Mouse (Mus musculus) liver, embryonic 11.5 days (tissue): ENCODE results near the gene Serpinf1. TPM values are rescaled to one million over a fixed set of nuclear protein-coding genes. Genes with fewer than 3 reads are reported as not detected.

Source experiments
- ATAC-seq: fragments of 200-750 bp; cut with Nextera tagmentation; replicated peaks from 2 replicates; pipeline ENCODE4 v1.8.0; 2017; ENCODE audit warnings: moderate number of reproducible peaks, mild to moderate bottlenecking, moderate TSS enrichment, moderate library complexity; ENCODE audit not compliant: low FRiP score
- DNase-seq: peaks from one replicate; pipeline ENCODE4 v3.0.0-alpha.2; 2017; ENCODE audit warnings: low spot score
- H3K27ac ChIP-seq: fragments of 300-500 bp; sonication (generic); 2 replicates; pipeline ENCODE4 v1.5.1; 2014; ENCODE audit warnings: mild to moderate bottlenecking, low read depth, low read length, control low read depth
- H3K27me3 ChIP-seq: fragments of 300-500 bp; sonication (generic); replicated peaks from 2 replicates; pipeline ENCODE4 v1.6.1; 2014; ENCODE audit warnings: low read length, mixed read lengths; ENCODE audit not compliant: control insufficient read depth, insufficient read depth
- H3K36me3 ChIP-seq: fragments of 300-500 bp; sonication (generic); 2 replicates; pipeline ENCODE4 v1.6.1; 2014; ENCODE audit warnings: mild to moderate bottlenecking, low read length, moderate library complexity, mixed read lengths; ENCODE audit not compliant: control insufficient read depth, insufficient read depth
- H3K4me1 ChIP-seq: fragments of 300-500 bp; sonication (generic); replicated peaks from 2 replicates; pipeline ENCODE4 v1.6.1; 2014; ENCODE audit warnings: low read length, mixed read lengths; ENCODE audit not compliant: control insufficient read depth, insufficient read depth
- H3K4me2 ChIP-seq: fragments of 300-500 bp; sonication (generic); 2 replicates; pipeline ENCODE4 v1.6.1; 2014; ENCODE audit warnings: mild to moderate bottlenecking, control low read depth, moderate library complexity
- H3K4me3 ChIP-seq: fragments of 300-500 bp; sonication (generic); 2 replicates; pipeline ENCODE4 v1.5.1; 2014; ENCODE audit warnings: low read depth, low read length, control low read depth
- H3K9ac ChIP-seq: fragments of 300-500 bp; sonication (generic); 2 replicates; pipeline ENCODE4 v1.6.1; 2014; ENCODE audit warnings: low read depth, low read length, control low read depth
- H3K9me3 ChIP-seq: fragments of 300-500 bp; sonication (generic); 2 replicates; pipeline ENCODE4 v1.6.1; 2016; ENCODE audit warnings: low read length, inconsistent platforms, mixed read lengths; ENCODE audit not compliant: control insufficient read depth
- WGBS: fragments of 180-500 bp; shearing (Covaris S2); extraction: QIAGEN DNeasy Blood & Tissue Kit; methylation state at CpG from one replicate; pipeline ENCODE4 v1.1.7; 2014; 5-methylcytosine and 5-hydroxymethylcytosine counted together
- polyA plus RNA-seq: library from polyadenylated mRNA; unstranded; fragments of >200 nt; fragmentation: Nextera tagmentation; extraction: Ambion mirVana; gene quantifications from 2 replicates; pipeline ENCODE4 v1.2.1, GENCODE M21; 2014

Gene Serpinf1
- polyA plus RNA-seq, 1 experiment from 2014 or later = 217 TPM

DNA sequence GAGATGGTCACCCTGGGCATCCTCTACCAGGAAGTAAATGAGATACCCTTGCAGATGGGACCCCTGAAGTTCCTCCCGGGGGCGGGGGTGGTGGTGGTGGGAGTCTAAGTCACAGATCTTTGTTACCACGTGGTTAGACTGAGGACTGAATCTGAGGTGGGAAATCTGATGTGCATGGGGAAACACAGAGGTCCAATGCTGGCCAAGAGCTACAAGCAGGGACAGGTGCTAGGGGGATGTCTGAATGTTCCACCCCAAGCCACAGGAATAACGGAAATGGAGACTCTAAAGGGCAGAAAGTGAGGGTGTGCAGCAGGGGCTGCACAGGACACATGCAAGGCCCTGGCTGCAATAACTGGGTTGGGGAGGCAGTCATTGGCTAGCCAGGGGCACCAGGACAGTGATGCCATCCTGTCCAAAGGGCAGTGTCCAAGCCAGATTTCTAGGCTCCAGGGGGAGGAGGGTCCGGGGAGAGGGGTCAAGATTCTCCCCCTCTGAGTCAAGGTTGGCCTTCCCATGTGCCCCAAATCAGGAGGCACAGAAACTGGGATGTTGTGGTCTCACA, 1.6 kb downstream of the Serpinf1 start:
- Histone ChIP-seq H3K9me3 (no peaks in the 10 kb centered on the region), H3K27ac (peak overlapping the region; percentile 22; the same call in 1 of the 2 replicates), H3K9ac (peak overlapping the region; percentile 49; the same call in 1 of the 2 replicates), H3K27me3 (no peaks in the 10 kb centered on the region), H3K36me3 (no peaks in the 10 kb centered on the region), H3K4me3 (peak overlapping the region; percentile 51), H3K4me1 (peaks cover 7% of the 10 kb centered on the region), H3K4me2 (peak overlapping the region; percentile 64)
- ATAC-seq (no peak), DNase-seq (no peak)
- 55% methylated on average over 5 of the region's 5 CpGs for WGBS

DNA sequence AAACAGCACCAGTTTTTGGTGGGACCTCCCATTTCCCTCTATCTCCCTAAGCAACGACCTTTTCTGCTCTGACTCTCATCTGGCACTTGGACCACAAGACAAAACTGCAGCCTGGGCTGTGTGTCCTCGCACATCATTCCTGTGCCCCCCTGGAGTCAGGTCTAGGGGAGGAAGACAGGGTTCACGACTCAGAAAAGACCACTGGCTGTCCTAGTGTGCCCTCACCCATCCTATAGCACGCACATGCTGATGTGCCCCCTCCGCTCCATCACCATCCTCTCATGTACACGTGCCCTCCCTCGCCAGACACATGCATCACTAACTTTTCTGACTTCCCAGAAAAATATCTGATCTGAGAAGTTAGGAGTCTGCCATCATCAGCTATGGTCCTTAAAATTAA, 2.5 kb downstream of the Serpinf1 start:
- Histone ChIP-seq H3K9me3 (no peaks in the 10 kb centered on the region), H3K27ac (no peak overlapping the region), H3K4me1 (peaks cover 7% of the 10 kb centered on the region), H3K4me3 (no peak overlapping the region), H3K4me2 (no peak overlapping the region), H3K36me3 (no peaks in the 10 kb centered on the region), H3K9ac (no peak overlapping the region), H3K27me3 (no peaks in the 10 kb centered on the region)
- ATAC-seq (no peak), DNase-seq (no peak)
- 75% methylated on average over 7 of the region's 7 CpGs for WGBS

DNA sequence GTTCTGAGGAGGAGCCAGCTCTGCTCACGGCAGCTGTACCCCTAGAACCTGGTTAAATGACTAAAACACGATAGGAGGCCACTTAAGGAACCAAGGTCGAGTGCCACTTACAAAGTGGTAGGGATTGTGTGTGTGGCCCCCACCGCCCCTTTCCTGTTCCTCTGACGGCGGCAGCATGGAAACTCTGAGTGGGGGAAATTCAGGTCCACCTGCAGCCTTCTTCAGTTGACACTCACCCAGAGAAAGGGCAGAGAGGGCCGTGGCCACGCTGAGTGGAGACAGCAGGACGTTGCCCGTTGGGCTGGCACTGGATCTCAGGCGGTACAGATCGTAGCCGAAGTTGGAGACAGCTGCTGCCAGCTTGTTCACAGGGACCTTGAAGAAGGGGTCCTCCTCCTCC, 6.5 kb downstream of the Serpinf1 start:
- 83% methylated on average over 13 of the region's 13 CpGs for WGBS
- no peak for ATAC-seq
- DNase-seq = no peak

DNA sequence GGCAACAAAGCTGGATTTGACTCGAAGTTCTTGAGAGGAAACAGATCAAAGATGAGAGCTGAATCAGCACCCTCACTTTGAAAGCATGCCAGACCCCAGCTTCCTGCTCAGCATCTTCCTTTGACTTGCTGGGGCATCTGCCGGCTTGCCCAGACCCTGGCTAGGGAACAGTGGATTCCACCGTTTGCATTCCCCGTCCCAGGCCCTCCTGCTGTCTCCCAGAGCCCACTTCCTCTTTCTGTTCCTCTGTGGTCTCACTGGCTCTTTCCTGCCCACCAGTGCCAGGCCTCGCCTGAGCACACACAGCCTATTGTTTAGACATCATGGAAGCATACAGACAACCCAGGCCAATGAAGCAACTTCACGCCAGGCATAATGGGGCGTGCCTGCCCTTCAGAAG, 7.4 kb downstream of the Serpinf1 start:
- no peaks in the 10 kb centered on the region for H3K27me3 ChIP-seq
- H3K4me2 ChIP-seq = no peak overlapping the region
- H3K27ac ChIP-seq = no peak overlapping the region
- H3K36me3 ChIP-seq = no peaks in the 10 kb centered on the region
- ATAC-seq = no peak
- H3K4me3 ChIP-seq = no peak overlapping the region
- H3K4me1 ChIP-seq = no peaks in the 10 kb centered on the region
- H3K9me3 ChIP-seq = no peaks in the 10 kb centered on the region
- no peak for DNase-seq
- WGBS = 38% methylated on average over 7 of the region's 7 CpGs
- no peak overlapping the region for H3K9ac ChIP-seq

More for the DNA sequence above, 6.5 kb downstream of the Serpinf1 start:
- no peak overlapping the region for H3K9ac ChIP-seq
- no peak overlapping the region for H3K27ac ChIP-seq
- H3K4me2 ChIP-seq = no peak overlapping the region
- H3K9me3 ChIP-seq = no peaks in the 10 kb centered on the region
- H3K4me3 ChIP-seq = no peak overlapping the region
- no peaks in the 10 kb centered on the region for H3K36me3 ChIP-seq
- H3K27me3 ChIP-seq = no peaks in the 10 kb centered on the region
- H3K4me1 ChIP-seq = peaks cover 1% of the 10 kb centered on the region; the same call in 1 of the 2 replicates

DNA sequence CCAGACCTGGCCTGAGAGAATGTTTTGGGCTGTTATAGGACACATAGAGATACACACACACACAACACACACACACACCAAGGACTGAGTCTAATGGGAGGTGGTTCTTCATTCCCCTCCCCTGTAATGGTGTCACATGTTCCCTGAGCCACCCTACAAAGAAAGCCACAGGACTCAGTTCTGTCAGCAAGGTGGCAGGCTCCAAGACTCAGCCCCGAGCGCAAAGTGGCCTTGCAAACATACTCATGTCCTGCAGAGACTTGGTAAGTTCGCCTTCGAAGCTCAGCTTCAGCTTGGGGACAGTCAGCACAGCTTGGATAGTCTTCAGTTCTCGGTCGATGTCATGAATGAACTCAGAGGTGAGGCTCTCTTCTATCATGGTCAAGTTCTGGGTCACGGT, 11.9 kb downstream of the Serpinf1 start:
- Histone ChIP-seq H3K4me1 (no peaks in the 10 kb centered on the region; the same call in 1 of the 2 replicates), H3K4me2 (no peak overlapping the region), H3K9me3 (no peaks in the 10 kb centered on the region), H3K9ac (no peak overlapping the region), H3K27ac (no peak overlapping the region), H3K36me3 (no peaks in the 10 kb centered on the region), H3K27me3 (no peaks in the 10 kb centered on the region), H3K4me3 (no peak overlapping the region)
- ATAC-seq (no peak), DNase-seq (peak; percentile 20)
- 77% methylated on average over 7 of the region's 7 CpGs for WGBS

DNA sequence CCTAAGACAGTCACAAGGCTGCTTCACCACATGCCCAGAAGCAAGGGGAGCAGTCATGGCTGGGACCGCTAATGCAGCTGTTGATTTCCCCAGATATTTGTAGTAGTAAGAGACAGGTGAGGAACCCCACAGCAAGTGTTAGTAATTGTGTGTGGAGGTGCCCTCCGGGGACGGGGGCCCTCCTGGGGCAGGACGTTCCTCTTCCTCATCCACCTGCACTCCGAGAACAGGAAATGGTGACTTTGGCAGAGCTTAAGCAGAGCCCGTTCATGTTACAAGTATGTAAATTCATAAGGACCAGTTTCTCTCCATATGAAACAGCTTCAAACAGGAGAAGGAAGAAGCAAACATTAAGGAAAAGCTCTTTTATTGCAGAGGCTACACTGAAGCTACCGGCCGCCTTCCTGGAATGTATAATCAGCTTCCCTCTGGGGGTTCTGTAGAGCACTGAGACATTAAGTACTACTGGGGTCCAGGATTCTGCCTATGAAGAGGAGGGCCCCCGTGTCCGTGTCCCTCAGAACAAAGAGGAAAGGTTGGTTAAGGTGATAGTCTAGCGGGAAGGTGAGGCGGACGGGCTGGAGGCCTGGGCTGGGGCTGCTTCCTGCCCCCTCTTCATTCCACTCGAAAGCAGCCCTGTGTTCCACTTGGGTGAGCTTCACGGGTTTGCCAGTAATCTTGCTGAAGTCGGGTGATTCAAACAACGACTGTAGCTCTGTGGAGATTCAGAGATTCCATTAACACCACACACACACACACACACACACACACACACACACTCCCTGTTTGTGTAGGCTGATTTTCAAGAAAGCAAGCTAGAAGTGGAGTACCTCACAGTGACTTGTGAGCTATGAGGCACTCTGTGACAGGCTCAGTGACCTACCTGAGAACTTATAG, 12.6 kb downstream of the Serpinf1 start:
- no peak overlapping the region for H3K4me3 ChIP-seq
- no peaks in the 10 kb centered on the region for H3K36me3 ChIP-seq
- DNase-seq = peak; percentile 25
- H3K27ac ChIP-seq = no peak overlapping the region
- H3K9me3 ChIP-seq = no peaks in the 10 kb centered on the region
- 70% methylated on average over 17 of the region's 17 CpGs for WGBS
- ATAC-seq = no peak
- H3K9ac ChIP-seq = no peak overlapping the region
- no peaks in the 10 kb centered on the region for H3K27me3 ChIP-seq
- H3K4me1 ChIP-seq = no peaks in the 10 kb centered on the region; the same call in 1 of the 2 replicates
- no peak overlapping the region for H3K4me2 ChIP-seq

DNA sequence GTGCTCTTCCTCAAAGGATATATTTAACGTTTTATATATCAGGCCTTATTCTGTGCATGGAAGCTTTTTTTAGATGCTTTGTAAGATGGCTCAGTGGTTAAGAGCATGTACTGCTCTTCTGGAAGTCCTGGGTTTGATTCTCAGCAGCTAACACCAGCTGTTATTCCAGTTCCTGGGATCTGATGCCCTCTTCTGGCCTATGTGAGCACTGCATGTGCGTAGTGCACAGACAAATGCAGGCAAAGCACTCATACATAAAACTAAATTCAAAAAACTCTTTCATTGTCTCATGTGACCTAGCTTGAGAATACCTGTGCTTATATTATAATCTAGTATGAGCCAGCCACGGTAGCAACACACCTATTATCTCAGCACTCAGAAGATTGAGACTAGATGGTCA, 15.6 kb downstream of the Serpinf1 start:
- WGBS = 28% methylated on average over 3 of the region's 3 CpGs
- Histone ChIP-seq H3K27ac (no peak overlapping the region), H3K4me1 (no peaks in the 10 kb centered on the region; the same call in 1 of the 2 replicates), H3K9me3 (no peaks in the 10 kb centered on the region), H3K27me3 (no peaks in the 10 kb centered on the region), H3K4me3 (no peak overlapping the region), H3K9ac (no peak overlapping the region), H3K4me2 (no peak overlapping the region), H3K36me3 (no peaks in the 10 kb centered on the region)
- no peak for DNase-seq
- ATAC-seq = no peak

DNA sequence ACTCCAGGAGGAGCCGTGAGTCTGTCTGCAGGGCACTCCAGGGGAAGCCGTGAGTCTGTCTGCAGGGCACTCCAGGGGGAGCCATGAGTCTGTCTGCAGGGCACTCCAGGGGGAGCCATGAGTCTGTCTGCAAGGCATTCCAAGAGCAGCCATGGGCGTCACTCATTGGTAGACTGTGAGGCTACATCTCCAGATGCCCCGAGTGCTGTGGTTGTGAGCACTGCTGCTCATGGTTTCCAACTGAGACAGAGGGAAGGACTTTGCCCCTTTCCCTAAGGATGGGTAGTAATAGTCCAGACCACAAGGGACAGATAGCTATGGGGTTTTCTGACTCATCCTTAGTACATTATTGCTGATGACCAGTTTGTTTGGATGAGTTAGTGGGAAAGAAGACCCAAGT, 16.4 kb downstream of the Serpinf1 start:
- Histone ChIP-seq H3K4me1 (no peaks in the 10 kb centered on the region; the same call in 1 of the 2 replicates), H3K36me3 (no peaks in the 10 kb centered on the region), H3K27ac (no peak overlapping the region), H3K4me3 (no peak overlapping the region), H3K4me2 (no peak overlapping the region), H3K9me3 (no peaks in the 10 kb centered on the region), H3K9ac (no peak overlapping the region), H3K27me3 (no peaks in the 10 kb centered on the region)
- 64% methylated on average over 4 of the region's 4 CpGs for WGBS
- DNase-seq (no peak), ATAC-seq (no peak)
